ENCODE assay signal across 8 mouse cellular contexts in the genomic region with DNA sequence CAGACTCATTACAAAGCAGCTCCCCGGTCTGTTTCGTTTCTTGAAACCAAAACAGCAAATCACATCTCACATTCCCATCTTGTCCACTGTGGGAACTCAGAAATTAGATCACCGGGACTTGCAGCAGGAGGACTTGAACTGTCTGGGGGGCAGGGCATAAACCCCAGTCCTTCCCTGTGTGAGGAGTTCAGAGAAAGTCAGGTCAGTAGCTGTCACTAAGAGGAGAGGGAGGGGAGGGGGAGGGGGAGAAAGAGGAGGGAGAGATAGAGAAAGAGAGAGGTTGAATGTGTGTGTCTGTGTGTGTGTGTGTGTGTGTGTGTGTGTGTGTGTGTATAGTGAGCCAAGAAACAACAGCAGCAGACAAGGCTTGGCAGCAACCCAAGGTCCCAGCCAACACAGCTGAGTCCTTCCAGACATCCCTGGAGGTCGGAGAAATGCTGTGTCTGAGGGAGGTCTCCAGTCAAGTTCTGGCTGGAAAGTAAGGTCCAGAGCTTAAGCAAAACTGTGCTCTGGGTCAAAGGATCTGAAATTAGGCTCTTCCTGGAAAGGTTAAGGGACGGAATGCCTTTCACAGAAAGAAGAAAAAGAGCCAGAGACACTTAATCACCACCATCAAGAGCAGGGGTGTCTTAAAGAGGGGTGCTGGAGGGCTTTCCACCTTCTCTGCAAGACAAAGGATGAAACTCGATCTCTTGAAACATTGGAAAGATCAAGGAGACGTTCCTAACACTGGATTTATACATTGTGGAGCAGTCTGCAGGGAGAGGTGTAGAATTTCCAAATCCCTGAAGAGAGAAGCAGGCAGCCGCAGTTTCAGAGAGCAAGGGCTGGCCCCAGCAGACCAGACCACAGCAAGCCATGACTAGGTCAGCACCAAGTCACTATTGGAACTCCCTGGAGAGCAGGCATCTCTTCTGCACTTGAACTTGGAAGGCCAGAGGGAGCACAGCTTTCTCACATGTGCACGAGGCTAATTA. TPM values are rescaled to one million over a fixed set of nuclear protein-coding genes. Genes with fewer than 3 reads are reported as not detected.
DNase-seq lines count a peak whose midpoint lies in the region; ATAC-seq lines count a peak whose summit lies in the region.

No protein-coding gene starts in this region.

- no peaks in the 10 kb centered on the region for H3K27me3 ChIP-seq in forebrain, embryonic 15.5 days
- 0 out of 2 replicates have a peak, but pooled peaks cover 3% of the 10 kb centered on the region for H3K27me3 ChIP-seq in hindbrain, embryonic 10.5 days (ENCODE audit: insufficient read depth, poor library complexity, severe bottlenecking)
- no peaks in the 10 kb centered on the region for H3K27me3 ChIP-seq in limb, embryonic 13.5 days
- no peaks in the 10 kb centered on the region for H3K27me3 ChIP-seq in neural tube, embryonic 14.5 days (ENCODE audit: control insufficient read depth, insufficient read depth, low read length)

- peak overlapping the region; percentile 62 for H3K27ac ChIP-seq in forebrain, embryonic 15.5 days (replicated peaks)
- peak overlapping the region; percentile 62 for H3K27ac ChIP-seq in hindbrain, embryonic 10.5 days
- peak overlapping the region; percentile 53; the same call in 1 of the 2 replicates for H3K27ac ChIP-seq in limb, embryonic 13.5 days
- peak overlapping the region; percentile 45; the same call in 1 of the 2 replicates for H3K27ac ChIP-seq in neural tube, embryonic 14.5 days (ENCODE audit: low read depth, low read length)

- no peaks in the 10 kb centered on the region for H3K36me3 ChIP-seq in forebrain, embryonic 15.5 days
- no peaks in the 10 kb centered on the region for H3K36me3 ChIP-seq in hindbrain, embryonic 10.5 days
- H3K36me3 ChIP-seq in limb, embryonic 13.5 days: no peaks in the 10 kb centered on the region
- H3K36me3 ChIP-seq in neural tube, embryonic 14.5 days (ENCODE audit: control insufficient read depth, insufficient read depth, low read length): no peaks in the 10 kb centered on the region

- peak; percentile 73 for ATAC-seq in forebrain, embryonic 15.5 days (replicated peaks)
- ATAC-seq in limb, embryonic 13.5 days (ENCODE audit: low FRiP score, low read depth): peak; percentile 83
- ATAC-seq in neural tube, embryonic 14.5 days (ENCODE audit: low read depth): peak; percentile 81
- ATAC-seq in megakaryocyte progenitor cell, adult 5-6 weeks (replicated peaks; ENCODE audit: poor library complexity): no peak

- H3K4me1 ChIP-seq in forebrain, embryonic 15.5 days: peaks cover 19% of the 10 kb centered on the region
- H3K4me1 ChIP-seq in hindbrain, embryonic 10.5 days (replicated peaks): peaks cover 17% of the 10 kb centered on the region
- peaks cover 32% of the 10 kb centered on the region for H3K4me1 ChIP-seq in limb, embryonic 13.5 days
- peaks cover 5% of the 10 kb centered on the region; the same call in 1 of the 2 replicates for H3K4me1 ChIP-seq in neural tube, embryonic 14.5 days (ENCODE audit: control insufficient read depth, insufficient read depth, low read length)

- no peak overlapping the region for H3K4me3 ChIP-seq in forebrain, embryonic 15.5 days
- no peak overlapping the region for H3K4me3 ChIP-seq in hindbrain, embryonic 10.5 days
- H3K4me3 ChIP-seq in limb, embryonic 13.5 days: no peak overlapping the region
- no peak overlapping the region for H3K4me3 ChIP-seq in neural tube, embryonic 14.5 days (ENCODE audit: low read depth, low read length)

- DNase-seq in 3T3-L1 (ENCODE audit: low read depth, low spot score): peak; percentile 51
- peak; percentile 79 for DNase-seq in adrenal gland, adult 2 months
- DNase-seq in hindbrain, embryonic 10.5 days (ENCODE audit: low spot score): peak; percentile 49
- DNase-seq in thymus, postnatal 10 days (ENCODE audit: low spot score in 2 of 2): no peak

- 13% methylated on average over 9 of the region's 9 CpGs for WGBS in forebrain, embryonic 15.5 days
- 34% methylated on average over 9 of the region's 9 CpGs for WGBS in hindbrain, embryonic 10.5 days
- 5% methylated on average over 9 of the region's 9 CpGs for WGBS in limb, embryonic 13.5 days
- 28% methylated on average over 9 of the region's 9 CpGs for WGBS in neural tube, embryonic 14.5 days

- H3K9ac ChIP-seq in forebrain, embryonic 15.5 days (replicated peaks): no peak overlapping the region
- no peak overlapping the region for H3K9ac ChIP-seq in limb, embryonic 13.5 days
- no peak overlapping the region for H3K9ac ChIP-seq in neural tube, embryonic 14.5 days (replicated peaks; ENCODE audit: low read depth, low read length)

- no peaks in the 10 kb centered on the region for H3K9me3 ChIP-seq in forebrain, embryonic 15.5 days
- no peaks in the 10 kb centered on the region for H3K9me3 ChIP-seq in hindbrain, embryonic 10.5 days
- no peaks in the 10 kb centered on the region for H3K9me3 ChIP-seq in limb, embryonic 13.5 days
- no peaks in the 10 kb centered on the region for H3K9me3 ChIP-seq in neural tube, embryonic 14.5 days (ENCODE audit: control insufficient read depth, low read length)

- H3K4me2 ChIP-seq in forebrain, embryonic 15.5 days (replicated peaks): no peak overlapping the region
- peak overlapping the region; percentile 34 for H3K4me2 ChIP-seq in limb, embryonic 13.5 days (replicated peaks)
- H3K4me2 ChIP-seq in neural tube, embryonic 14.5 days (ENCODE audit: low read depth, low read length): no peak overlapping the region

RNA-seq across cellular contexts. Expression of a gene that starts 42.4 kb away (rescaled TPM):
- 1 to 10 TPM; 2.2 to 2.9 TPM for total RNA-seq in adrenal gland, adult 2 months (2021)
- 0.35 and 0.61 TPM in 2 replicates for polyA plus RNA-seq in adrenal gland, adult 2 months (2012; rRNA removed)
- 33.8 and 34.9 TPM in 2 replicates for polyA plus RNA-seq in forebrain, embryonic 15.5 days (2015; fragmentation: Nextera tagmentation; extraction: Ambion mirVana)
- 9.5 and 13.4 TPM in 2 replicates for polyA plus RNA-seq in hindbrain, embryonic 10.5 days (2016; fragmentation: Nextera tagmentation; extraction: Ambion mirVana)
- 9.2 and 12.2 TPM in 2 replicates for polyA plus RNA-seq in limb, embryonic 13.5 days (2015; fragmentation: Nextera tagmentation; extraction: Ambion mirVana)
- 32.4 and 40.0 TPM in 2 replicates for polyA plus RNA-seq in neural tube, embryonic 14.5 days (2014; fragmentation: Nextera tagmentation; extraction: Ambion mirVana)
- total RNA-seq in megakaryocyte progenitor cell, adult 5-6 weeks (2015): 3.1 and 3.8 TPM in 2 replicates
- total RNA-seq in megakaryocyte progenitor cell, adult 5-6 weeks (2017): 0.37 and 0.61 TPM in 2 replicates

Comparison
In these comparisons a context has a peak if more than half of its experiments do, and no peak if none do; other contexts are left out.
1. DNase-seq: peak in 3T3-L1 (single experiment), adrenal gland, adult 2 months (single experiment) and hindbrain, embryonic 10.5 days (single experiment); none in thymus, postnatal 10 days (0 of 2).
2. Peak in every context shown above with its lines, with median percentiles within 50 percentile points of each other: H3K27ac ChIP-seq.